Mouse (Mus musculus) CD4-positive, CD25-positive, alpha-beta regulatory T cell, adult 4 months (primary cell): Measurements from ENCODE around the gene Gli2. TPM values are rescaled to one million over a fixed set of nuclear protein-coding genes. Genes with fewer than 3 reads are reported as not detected.

ENCODE experiments used
- ATAC-seq: one replicate; pipeline ENCODE4 v1.8.0; 2017
- polyA plus RNA-seq, 2 experiments: library from polyadenylated mRNA; unstranded; fragments of 100-300 nt; shearing (Covaris generic); gene quantifications; one replicate each; pipeline ENCODE4 v1.2.1; 2017

Gene Gli2
- polyA plus RNA-seq, 2 experiments from 2014 or later: not detected

- no peak for ATAC-seq
These were observed 113.1 kb downstream of the Gli2 start for GRCm38 (mm10) chr1:118940269-118940840.

GRCm38 (mm10) chr1:118938206-118938605, 115.2 kb downstream of the Gli2 start:
- no peak for ATAC-seq

GRCm38 (mm10) chr1:118936108-118936507, 117.3 kb downstream of the Gli2 start:
- ATAC-seq: no peak

- ATAC-seq: no peak
These were observed 117.9 kb downstream of the Gli2 start for GRCm38 (mm10) chr1:118935518-118935917.

- ATAC-seq: no peak
These were observed 121.3 kb downstream of the Gli2 start for GRCm38 (mm10) chr1:118932167-118932566.

- ATAC-seq: no peak
These were observed 125.7 kb downstream of the Gli2 start for GRCm38 (mm10) chr1:118927543-118928354.

- no peak for ATAC-seq
These were observed 126.9 kb downstream of the Gli2 start for GRCm38 (mm10) chr1:118926556-118926955.

- ATAC-seq: no peak
These were observed 131.2 kb downstream of the Gli2 start for GRCm38 (mm10) chr1:118922189-118922588.

GRCm38 (mm10) chr1:118917520-118918220, 135.7 kb downstream of the Gli2 start:
- ATAC-seq: no peak

- no peak for ATAC-seq
These were observed 136.8 kb downstream of the Gli2 start for GRCm38 (mm10) chr1:118916477-118917075.

GRCm38 (mm10) chr1:118913414-118914385, 139.7 kb downstream of the Gli2 start:
- ATAC-seq: no peak

GRCm38 (mm10) chr1:118912929-118913328, 140.5 kb downstream of the Gli2 start:
- ATAC-seq: no peak

GRCm38 (mm10) chr1:118911427-118911727, 142.0 kb downstream of the Gli2 start:
- ATAC-seq: no peak

GRCm38 (mm10) chr1:118910693-118911426, 142.6 kb downstream of the Gli2 start:
- ATAC-seq: no peak

GRCm38 (mm10) chr1:118909051-118909450, 144.4 kb downstream of the Gli2 start:
- ATAC-seq: no peak

GRCm38 (mm10) chr1:118907574-118907973, 145.8 kb downstream of the Gli2 start:
- no peak for ATAC-seq

GRCm38 (mm10) chr1:118905319-118905718, 148.1 kb downstream of the Gli2 start:
- ATAC-seq: no peak

- ATAC-seq: no peak
These were observed 148.5 kb downstream of the Gli2 start for GRCm38 (mm10) chr1:118904909-118905308.

- no peak for ATAC-seq
These were observed 149.0 kb downstream of the Gli2 start for GRCm38 (mm10) chr1:118904431-118904830.

GRCm38 (mm10) chr1:118903742-118904141, 149.7 kb downstream of the Gli2 start:
- no peak for ATAC-seq

GRCm38 (mm10) chr1:118901868-118902586, 151.4 kb downstream of the Gli2 start:
- no peak for ATAC-seq
